Mouse (Mus musculus): ENCODE measurements around the gene Cga.

DNA sequence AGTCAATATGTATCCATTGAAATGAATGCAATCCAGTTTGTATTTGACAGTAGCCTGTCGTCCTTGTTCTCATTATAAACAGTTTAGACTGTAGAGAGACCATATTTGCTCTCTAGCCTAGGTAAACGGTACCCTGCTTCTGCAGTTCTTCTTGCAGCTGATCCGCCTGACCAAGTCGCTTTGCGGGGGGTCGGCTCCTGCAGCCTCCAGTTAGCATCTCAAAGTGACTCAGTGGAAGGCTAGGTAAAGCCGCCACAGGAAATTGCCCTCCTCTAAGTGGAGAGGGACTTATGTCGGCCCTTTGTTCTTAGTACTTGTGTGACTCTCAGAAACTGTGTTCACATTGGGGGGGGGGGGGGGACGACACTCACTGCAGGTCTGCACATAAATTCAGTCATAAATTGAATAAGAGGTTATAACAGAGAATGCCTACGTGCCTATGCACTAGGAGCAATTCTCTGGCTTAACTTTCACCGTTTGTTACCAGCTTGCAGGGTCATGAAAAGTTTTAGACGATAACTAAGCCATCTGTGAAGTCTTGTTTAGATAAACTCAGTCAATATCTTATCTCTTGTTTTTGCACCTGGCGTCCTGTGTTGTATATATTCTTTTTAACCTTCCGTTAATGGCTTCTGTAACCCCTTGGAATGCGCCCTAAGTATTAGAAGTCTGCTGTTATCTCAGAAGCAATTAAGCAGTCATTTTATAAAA, 4.3 kb upstream of the Cga start:
- TF ChIP-seq CTCF (conservative IDR thresholded peaks at IDR 0.05 in 1 of 2, IDR thresholded peaks at IDR 0.05 in 1 of 2; ENCODE audit: low read depth in 2 of 2, low read length in 2 of 2) (no peak), GABPA (IDR thresholded peaks at IDR 0.05; ENCODE audit: insufficient replicate concordance, low read depth, low read length) (no peak), POLR2A (IDR thresholded peaks at IDR 0.05; ENCODE audit: low read depth, low read length) (no peak), JUND (conservative IDR thresholded peaks at IDR 0.05; ENCODE audit: low read depth, low read length) (no peak), RAD21 (IDR thresholded peaks at IDR 0.05; ENCODE audit: low read depth, low read length) (no peak), TBP (conservative IDR thresholded peaks at IDR 0.05; ENCODE audit: low read depth, low read length) (no peak), NRF1 (IDR thresholded peaks at IDR 0.05; ENCODE audit: low read depth, low read length) (no peak), EP300 (IDR thresholded peaks at IDR 0.05; ENCODE audit: low read length) (no peak), MEF2A (IDR thresholded peaks at IDR 0.05; ENCODE audit: borderline replicate concordance, low read depth, low read length) (no peak), ZC3H11A (IDR thresholded peaks at IDR 0.05; ENCODE audit: low read depth, low read length) (no peak), CHD2 (IDR thresholded peaks at IDR 0.05; ENCODE audit: low read length) (no peak), CHD1 (IDR thresholded peaks at IDR 0.05; ENCODE audit: low read depth, low read length) (no peak), SMC3 (IDR thresholded peaks at IDR 0.05; ENCODE audit: low read depth, low read length) (no peak), USF1 (IDR thresholded peaks at IDR 0.05; ENCODE audit: low read depth, low read length) (no peak)
